Mouse (Mus musculus): ENCODE measurements around the gene Gpr137b. TPM values are rescaled to one million over a fixed set of nuclear protein-coding genes. Genes with fewer than 3 reads are reported as not detected.
"Not testable (repeated sequence)": the region's sequence is repeated elsewhere in the genome, so short reads cannot be mapped to it uniquely, and the experiment has no call there.

Gene Gpr137b
- polyA plus RNA-seq, 1 experiment from 2014 or later: 16.3 TPM

DNA sequence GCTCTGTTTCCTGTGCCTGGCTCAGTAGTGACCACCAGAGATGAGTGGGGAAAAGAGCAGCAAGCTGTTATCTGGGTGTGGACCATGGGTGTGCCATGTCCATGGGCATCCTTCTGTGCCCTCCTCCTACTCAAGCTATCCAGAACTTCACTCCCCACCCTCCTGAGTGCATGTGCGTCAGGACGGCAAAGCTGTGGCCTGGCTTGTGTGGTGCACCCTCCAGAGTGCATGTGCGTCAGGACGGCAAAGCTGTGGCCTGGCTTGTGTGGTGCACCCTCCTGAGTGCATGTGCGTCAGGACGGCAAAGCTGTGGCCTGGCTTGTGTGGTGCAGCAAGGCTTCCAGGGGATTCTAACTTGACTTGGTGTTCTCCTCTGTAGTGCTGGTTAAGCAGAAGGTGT lies 31.6 kb downstream of the Gpr137b start:
- H3K4me1 ChIP-seq (ENCODE audit: control insufficient read depth in 2 of 2, insufficient read depth in 2 of 2, low read length in 2 of 2): peaks cover 7 to 13% of the 10 kb centered on the region in 2 experiments
- 92% methylated on average over 6 of the region's 6 CpGs for WGBS
- H3K4me2 ChIP-seq (ENCODE audit: low read length); H3K4me3 ChIP-seq (ENCODE audit: control insufficient read depth in 1 of 2, insufficient read depth in 1 of 2, low read depth in 1 of 2, low read length in 2 of 2); H3K9ac ChIP-seq (ENCODE audit: low read length); H3K9me3 ChIP-seq (ENCODE audit: control insufficient read depth, low read length); H3K27ac ChIP-seq (replicated peaks in 1 of 2; ENCODE audit: control insufficient read depth in 1 of 2, insufficient read depth in 1 of 2, low read depth in 2 of 2, low read length in 2 of 2); H3K36me3 ChIP-seq (ENCODE audit: control insufficient read depth, insufficient read depth, low read length); ATAC-seq (ENCODE audit: insufficient number of reproducible peaks, insufficient read depth, low FRiP score, low read depth); H3K27me3 ChIP-seq (ENCODE audit: control insufficient read depth, insufficient read depth, low read length): not testable (repeated sequence)

DNA sequence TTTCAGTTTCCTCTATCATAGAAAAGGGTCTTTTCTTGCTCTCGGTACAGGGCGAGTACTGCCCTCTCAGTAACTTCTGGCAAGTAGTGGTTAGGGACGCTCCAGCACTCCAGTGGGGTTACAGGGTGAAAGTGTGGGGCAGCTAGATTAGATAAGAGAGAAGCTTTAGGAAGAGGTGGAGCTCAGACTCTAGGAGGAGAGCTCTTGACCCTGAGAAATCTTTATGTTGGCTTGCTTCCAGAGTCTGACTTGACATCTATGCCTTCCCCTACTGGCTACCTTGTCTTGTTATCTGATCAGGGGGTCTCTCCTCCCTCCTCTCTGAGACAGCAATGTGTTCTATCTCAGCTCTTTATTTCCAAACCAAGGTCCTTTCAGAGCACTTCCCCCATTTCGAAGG lies 33.8 kb downstream of the Gpr137b start:
- not testable (repeated sequence) for H3K27me3 ChIP-seq (ENCODE audit: control insufficient read depth, insufficient read depth, low read length); H3K36me3 ChIP-seq (ENCODE audit: control insufficient read depth, insufficient read depth, low read length); H3K9me3 ChIP-seq (ENCODE audit: control insufficient read depth, low read length); H3K27ac ChIP-seq (replicated peaks in 1 of 2; ENCODE audit: control insufficient read depth in 1 of 2, insufficient read depth in 1 of 2, low read depth in 2 of 2, low read length in 2 of 2); H3K4me3 ChIP-seq (ENCODE audit: control insufficient read depth in 1 of 2, insufficient read depth in 1 of 2, low read depth in 1 of 2, low read length in 2 of 2); H3K9ac ChIP-seq (ENCODE audit: low read length)
- H3K4me1 ChIP-seq (ENCODE audit: control insufficient read depth in 2 of 2, insufficient read depth in 2 of 2, low read length in 2 of 2): peaks cover 7 to 13% of the 10 kb centered on the region in 2 experiments
- ATAC-seq (ENCODE audit: insufficient number of reproducible peaks, insufficient read depth, low FRiP score, low read depth): peak; percentile 50; the same call in 1 of the 2 replicates
- WGBS: 34% methylated on average over 4 of the region's 4 CpGs
- H3K4me2 ChIP-seq (ENCODE audit: low read length): peak overlapping the region; percentile 29; the same call in 1 of the 2 replicates

DNA sequence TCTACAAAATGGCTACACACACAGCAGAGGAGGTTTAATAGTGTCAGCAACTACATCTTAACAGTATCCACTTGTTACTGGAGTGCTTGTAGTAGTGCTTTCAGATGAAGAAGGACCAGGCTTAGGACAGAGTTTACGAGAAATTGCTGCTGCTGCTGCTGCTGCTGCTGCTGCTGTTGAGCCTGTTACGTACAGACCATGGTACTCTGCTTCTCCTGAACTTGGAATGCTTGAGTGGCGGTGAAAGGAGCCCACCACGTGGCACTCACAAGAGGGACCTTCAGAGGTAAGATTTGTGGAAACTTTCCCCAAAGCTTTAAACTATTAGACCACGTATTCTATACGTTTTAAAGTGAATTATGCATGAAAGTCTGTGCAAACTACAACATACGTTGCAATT lies 35.2 kb downstream of the Gpr137b start:
- H3K4me2 ChIP-seq (ENCODE audit: low read length): peak overlapping the region; percentile 36
- H3K9ac ChIP-seq (ENCODE audit: low read length): 0 out of 2 replicates have a peak overlapping the region, but pooled peaks have one; percentile 30
- 53% methylated on average over 7 of the region's 7 CpGs for WGBS
- H3K27ac ChIP-seq (replicated peaks in 1 of 2; ENCODE audit: control insufficient read depth in 1 of 2, insufficient read depth in 1 of 2, low read depth in 2 of 2, low read length in 2 of 2): peak overlapping the region; percentile 46 to 75
- ATAC-seq (ENCODE audit: insufficient number of reproducible peaks, insufficient read depth, low FRiP score, low read depth): peak; percentile 19; the same call in 1 of the 2 replicates
- H3K9me3 ChIP-seq (ENCODE audit: control insufficient read depth, low read length); H3K36me3 ChIP-seq (ENCODE audit: control insufficient read depth, insufficient read depth, low read length); H3K27me3 ChIP-seq (ENCODE audit: control insufficient read depth, insufficient read depth, low read length): not testable (repeated sequence)
- peak overlapping the region in 1 of 2 experiments; percentile 6; a peak in 1 of 4 replicates for H3K4me3 ChIP-seq (ENCODE audit: control insufficient read depth in 1 of 2, insufficient read depth in 1 of 2, low read depth in 1 of 2, low read length in 2 of 2)
- peaks cover 7 to 13% of the 10 kb centered on the region in 2 experiments for H3K4me1 ChIP-seq (ENCODE audit: control insufficient read depth in 2 of 2, insufficient read depth in 2 of 2, low read length in 2 of 2)

- not testable (repeated sequence) for H3K9ac ChIP-seq (ENCODE audit: low read length); H3K9me3 ChIP-seq (ENCODE audit: control insufficient read depth, low read length); H3K36me3 ChIP-seq (ENCODE audit: control insufficient read depth, insufficient read depth, low read length); H3K27me3 ChIP-seq (ENCODE audit: control insufficient read depth, insufficient read depth, low read length)
- whole genome bisulfite sequencing: 9% methylated on average over 8 of the region's 8 CpGs
- peak overlapping the region; percentile 46 to 75 for H3K27ac ChIP-seq (replicated peaks in 1 of 2; ENCODE audit: control insufficient read depth in 1 of 2, insufficient read depth in 1 of 2, low read depth in 2 of 2, low read length in 2 of 2)
- H3K4me2 ChIP-seq (ENCODE audit: low read length): peak overlapping the region; percentile 36
- peak; percentile 82 for ATAC-seq (ENCODE audit: insufficient number of reproducible peaks, insufficient read depth, low FRiP score, low read depth)
- peaks cover 7 to 13% of the 10 kb centered on the region in 2 experiments for H3K4me1 ChIP-seq (ENCODE audit: control insufficient read depth in 2 of 2, insufficient read depth in 2 of 2, low read length in 2 of 2)
- peak overlapping the region in 1 of 2 experiments; percentile 6; a peak in 2 of 4 replicates for H3K4me3 ChIP-seq (ENCODE audit: control insufficient read depth in 1 of 2, insufficient read depth in 1 of 2, low read depth in 1 of 2, low read length in 2 of 2)
Measured at GRCm38 (mm10) chr13:13358097-13358496, 35.7 kb downstream of the Gpr137b start.

DNA sequence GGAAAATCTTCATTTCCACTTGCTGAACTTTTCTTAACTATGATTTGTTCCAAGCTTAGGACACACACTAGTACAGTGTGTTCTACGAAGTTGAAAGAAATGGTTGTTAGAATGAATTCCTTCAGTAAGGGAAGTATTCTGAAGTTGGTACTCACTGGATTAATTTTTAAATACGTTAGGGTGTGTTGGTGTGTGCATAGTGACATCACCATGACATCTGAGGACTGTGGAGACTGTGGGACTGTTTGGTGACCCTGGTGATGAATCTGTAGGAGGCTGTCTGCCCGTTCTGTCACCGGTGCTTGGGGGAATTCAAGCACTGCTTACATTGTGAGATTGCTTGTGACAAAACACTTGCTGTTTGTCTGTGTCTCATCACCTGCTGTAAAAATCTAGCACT lies 41.7 kb downstream of the Gpr137b start:
- not testable (repeated sequence) for H3K27ac ChIP-seq (replicated peaks in 1 of 2; ENCODE audit: control insufficient read depth in 1 of 2, insufficient read depth in 1 of 2, low read depth in 2 of 2, low read length in 2 of 2); H3K27me3 ChIP-seq (ENCODE audit: control insufficient read depth, insufficient read depth, low read length); H3K36me3 ChIP-seq (ENCODE audit: control insufficient read depth, insufficient read depth, low read length); H3K9me3 ChIP-seq (ENCODE audit: control insufficient read depth, low read length); ATAC-seq (ENCODE audit: insufficient number of reproducible peaks, insufficient read depth, low FRiP score, low read depth); H3K4me1 ChIP-seq (ENCODE audit: control insufficient read depth in 2 of 2, insufficient read depth in 2 of 2, low read length in 2 of 2); H3K9ac ChIP-seq (ENCODE audit: low read length); H3K4me3 ChIP-seq (ENCODE audit: control insufficient read depth in 1 of 2, insufficient read depth in 1 of 2, low read depth in 1 of 2, low read length in 2 of 2); H3K4me2 ChIP-seq (ENCODE audit: low read length)
- WGBS: 77% methylated on average over 4 of the region's 4 CpGs

DNA sequence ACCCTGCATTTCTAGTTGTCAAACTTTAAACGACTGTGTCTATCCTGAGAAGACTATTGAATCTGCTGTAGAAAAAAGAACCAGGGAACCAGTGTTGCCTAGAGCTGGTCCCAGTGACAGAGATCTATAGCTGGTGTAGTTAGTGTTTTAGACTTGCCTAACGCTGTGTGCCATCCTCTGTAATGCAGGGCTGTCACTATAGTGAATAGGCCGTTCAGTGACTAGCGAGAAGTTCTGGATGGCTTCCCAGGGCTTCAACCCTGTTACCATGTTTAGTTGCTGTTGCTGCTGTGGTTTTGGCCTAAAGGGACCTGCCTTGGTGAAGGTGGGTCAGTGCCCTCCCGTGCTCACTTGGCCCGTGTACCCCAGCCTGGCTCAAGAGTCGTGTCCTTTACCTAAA lies 43.1 kb downstream of the Gpr137b start:
- H3K9me3 ChIP-seq (ENCODE audit: control insufficient read depth, low read length); H3K27ac ChIP-seq (replicated peaks in 1 of 2; ENCODE audit: control insufficient read depth in 1 of 2, insufficient read depth in 1 of 2, low read depth in 2 of 2, low read length in 2 of 2); H3K27me3 ChIP-seq (ENCODE audit: control insufficient read depth, insufficient read depth, low read length); H3K4me2 ChIP-seq (ENCODE audit: low read length); ATAC-seq (ENCODE audit: insufficient number of reproducible peaks, insufficient read depth, low FRiP score, low read depth); H3K36me3 ChIP-seq (ENCODE audit: control insufficient read depth, insufficient read depth, low read length); H3K4me3 ChIP-seq (ENCODE audit: control insufficient read depth in 1 of 2, insufficient read depth in 1 of 2, low read depth in 1 of 2, low read length in 2 of 2); H3K4me1 ChIP-seq (ENCODE audit: control insufficient read depth in 2 of 2, insufficient read depth in 2 of 2, low read length in 2 of 2); H3K9ac ChIP-seq (ENCODE audit: low read length): not testable (repeated sequence)
- WGBS: 85% methylated on average over 7 of the region's 7 CpGs

- H3K4me2 ChIP-seq (ENCODE audit: low read length): no peak overlapping the region
- H3K9me3 ChIP-seq (ENCODE audit: control insufficient read depth, low read length): no peaks in the 10 kb centered on the region
- no peak for ATAC-seq (ENCODE audit: insufficient number of reproducible peaks, insufficient read depth, low FRiP score, low read depth)
- no peak overlapping the region for H3K4me3 ChIP-seq (ENCODE audit: control insufficient read depth in 1 of 2, insufficient read depth in 1 of 2, low read depth in 1 of 2, low read length in 2 of 2)
- H3K27ac ChIP-seq (replicated peaks in 1 of 2; ENCODE audit: control insufficient read depth in 1 of 2, insufficient read depth in 1 of 2, low read depth in 2 of 2, low read length in 2 of 2): no peak overlapping the region
- no peaks in the 10 kb centered on the region for H3K36me3 ChIP-seq (ENCODE audit: control insufficient read depth, insufficient read depth, low read length)
- H3K9ac ChIP-seq (ENCODE audit: low read length): no peak overlapping the region
- no peaks in the 10 kb centered on the region for H3K4me1 ChIP-seq (ENCODE audit: control insufficient read depth in 2 of 2, insufficient read depth in 2 of 2, low read length in 2 of 2)
- WGBS: 64% methylated on average over 4 of the region's 4 CpGs
- no peaks in the 10 kb centered on the region for H3K27me3 ChIP-seq (ENCODE audit: control insufficient read depth, insufficient read depth, low read length)
Measured at GRCm38 (mm10) chr13:13349288-13349687, 44.5 kb downstream of the Gpr137b start.

DNA sequence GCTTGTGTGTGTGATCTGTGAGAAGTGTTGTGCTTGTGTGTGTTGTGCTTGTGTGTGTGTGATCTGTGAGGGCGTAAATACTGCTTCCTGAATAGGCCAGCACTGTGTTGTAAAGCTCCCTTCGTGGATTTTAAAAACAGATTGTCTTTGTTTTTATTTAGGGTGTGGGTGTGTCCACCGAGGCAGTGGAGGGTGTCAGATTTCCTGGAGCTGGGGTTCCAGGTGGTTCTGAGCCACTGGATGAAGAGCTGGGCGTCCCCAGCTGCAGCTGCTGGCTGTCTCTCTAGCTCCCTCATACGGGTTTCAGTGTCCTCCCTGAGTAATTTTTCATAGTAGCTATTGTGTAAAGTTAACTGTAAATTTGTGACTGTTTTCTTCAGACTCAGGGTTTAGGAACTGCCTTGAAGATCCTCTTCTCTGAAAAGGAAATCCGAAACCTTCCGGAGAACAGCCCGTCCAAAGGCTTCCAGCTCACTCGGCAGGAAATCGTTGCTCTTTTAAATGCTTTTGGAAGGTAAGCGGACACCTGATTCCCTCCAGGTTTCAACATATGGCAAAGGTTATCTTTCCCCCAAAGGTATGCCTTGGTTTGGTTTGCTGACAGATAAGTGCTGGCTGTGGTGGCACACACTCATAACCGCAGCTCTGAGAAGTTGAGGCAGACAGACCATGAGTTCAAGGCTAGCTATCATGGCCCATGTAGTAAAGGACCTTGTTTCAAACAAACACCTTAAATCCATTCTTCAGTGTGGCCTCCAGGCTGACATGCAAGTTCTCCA lies 46.0 kb downstream of the Gpr137b start:
- 36% methylated on average over 12 of the region's 12 CpGs for WGBS
- not testable (repeated sequence) for H3K27ac ChIP-seq (replicated peaks in 1 of 2; ENCODE audit: control insufficient read depth in 1 of 2, insufficient read depth in 1 of 2, low read depth in 2 of 2, low read length in 2 of 2); H3K36me3 ChIP-seq (ENCODE audit: control insufficient read depth, insufficient read depth, low read length); H3K27me3 ChIP-seq (ENCODE audit: control insufficient read depth, insufficient read depth, low read length); H3K9me3 ChIP-seq (ENCODE audit: control insufficient read depth, low read length); ATAC-seq (ENCODE audit: insufficient number of reproducible peaks, insufficient read depth, low FRiP score, low read depth); H3K9ac ChIP-seq (ENCODE audit: low read length); H3K4me1 ChIP-seq (ENCODE audit: control insufficient read depth in 2 of 2, insufficient read depth in 2 of 2, low read length in 2 of 2); H3K4me2 ChIP-seq (ENCODE audit: low read length); H3K4me3 ChIP-seq (ENCODE audit: control insufficient read depth in 1 of 2, insufficient read depth in 1 of 2, low read depth in 1 of 2, low read length in 2 of 2)

All from heart, embryonic 14.5 days (tissue).